Mouse (Mus musculus): ENCODE results near the gene St7.

DNA sequence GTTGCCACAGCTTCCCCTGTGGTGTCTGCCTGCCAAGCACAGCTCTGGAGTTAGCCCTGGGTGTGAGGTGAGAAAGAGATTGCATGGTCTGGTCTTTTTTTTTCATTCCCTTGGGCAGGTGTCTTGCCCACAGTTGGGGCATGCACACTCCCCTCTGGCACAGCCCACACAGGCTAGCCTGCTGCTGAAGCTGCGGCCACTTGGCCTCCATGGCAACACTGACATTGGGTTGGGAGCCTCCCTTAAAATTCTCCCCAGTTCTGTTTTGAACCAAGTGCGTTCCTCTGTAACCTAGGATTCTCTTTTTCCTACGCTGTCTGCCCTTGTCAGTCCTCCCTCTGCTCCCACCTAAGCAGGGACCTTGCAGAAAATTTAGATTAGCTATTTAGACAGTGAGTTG lies 213.0 kb downstream of the St7 start:
- TF ChIP-seq MYOG (IDR thresholded peaks at IDR 0.05; ENCODE audit: control insufficient read depth, extremely low read depth, insufficient read length) (no peak), USF1 (IDR thresholded peaks at IDR 0.05; ENCODE audit: low read depth) (no peak), CTCF (IDR thresholded peaks at IDR 0.05; ENCODE audit: control insufficient read depth, insufficient read depth, insufficient read length) (no peak), CEBPB (IDR thresholded peaks at IDR 0.05; ENCODE audit: low read depth) (no peak), MAX (IDR thresholded peaks at IDR 0.05) (no peak)
